Mouse (Mus musculus) stomach, embryonic 16.5 days (tissue): Measurements from ENCODE around the gene Fam43a. TPM values are rescaled to one million over a fixed set of nuclear protein-coding genes. Genes with fewer than 3 reads are reported as not detected.
A peak's percentile ranks its signal among the peaks of the same experiment; 100 is the strongest.

Experiments used
- ATAC-seq: fragments of 200-750 bp; cut with Nextera tagmentation; 2 replicates; pipeline ENCODE4 v1.8.0; 2017; ENCODE audit warnings: moderate number of reproducible peaks, moderate TSS enrichment; ENCODE audit not compliant: insufficient read depth, low FRiP score
- H3K27ac ChIP-seq: fragments of 300-500 bp; sonication (generic); 2 replicates; pipeline ENCODE4 v1.5.1; 2014; ENCODE audit warnings: low read length
- H3K27me3 ChIP-seq: fragments of 300-500 bp; sonication (generic); 2 replicates; pipeline ENCODE4 v1.6.1; 2014; ENCODE audit warnings: low read length, control low read depth, mixed read lengths; ENCODE audit not compliant: control insufficient read depth, insufficient read depth
- H3K36me3 ChIP-seq: fragments of 300-500 bp; sonication (generic); 2 replicates; pipeline ENCODE4 v1.6.1; 2014; ENCODE audit warnings: low read length; ENCODE audit not compliant: control insufficient read depth, insufficient read depth
- H3K4me1 ChIP-seq: fragments of 300-500 bp; sonication (generic); 2 replicates; pipeline ENCODE4 v1.6.1; 2014; ENCODE audit warnings: low read length, control low read depth, mixed read lengths; ENCODE audit not compliant: control insufficient read depth, insufficient read depth
- H3K4me2 ChIP-seq: fragments of 300-500 bp; sonication (generic); 2 replicates; pipeline ENCODE4 v1.6.1; 2014; ENCODE audit warnings: low read depth, low read length, mixed read lengths
- H3K4me3 ChIP-seq: fragments of 300-500 bp; sonication (generic); replicated peaks from 2 replicates; pipeline ENCODE4 v1.5.1; 2014; ENCODE audit warnings: mild to moderate bottlenecking, low read length
- H3K9ac ChIP-seq: fragments of 300-500 bp; sonication (generic); 2 replicates; pipeline ENCODE4 v1.6.1; 2014; ENCODE audit warnings: low read length
- H3K9me3 ChIP-seq: fragments of 300-500 bp; sonication (generic); replicated peaks from 2 replicates; pipeline ENCODE4 v1.6.1; 2016; ENCODE audit warnings: low read length, control low read depth; ENCODE audit not compliant: control insufficient read depth
- WGBS: fragments of 180-500 bp; shearing (Covaris S2); extraction: QIAGEN DNeasy Blood & Tissue Kit; methylation state at CpG from one replicate; pipeline ENCODE4 v1.1.7; 2014; 5-methylcytosine and 5-hydroxymethylcytosine counted together
- polyA plus RNA-seq: library from polyadenylated mRNA; unstranded; fragments of >200 nt; fragmentation: Nextera tagmentation; extraction: Ambion mirVana; gene quantifications from 2 replicates; pipeline ENCODE4 v1.2.1, GENCODE M21; 2015

The Fam43a gene
- polyA plus RNA-seq, 1 experiment from 2014 or later = 16.7 TPM

DNA sequence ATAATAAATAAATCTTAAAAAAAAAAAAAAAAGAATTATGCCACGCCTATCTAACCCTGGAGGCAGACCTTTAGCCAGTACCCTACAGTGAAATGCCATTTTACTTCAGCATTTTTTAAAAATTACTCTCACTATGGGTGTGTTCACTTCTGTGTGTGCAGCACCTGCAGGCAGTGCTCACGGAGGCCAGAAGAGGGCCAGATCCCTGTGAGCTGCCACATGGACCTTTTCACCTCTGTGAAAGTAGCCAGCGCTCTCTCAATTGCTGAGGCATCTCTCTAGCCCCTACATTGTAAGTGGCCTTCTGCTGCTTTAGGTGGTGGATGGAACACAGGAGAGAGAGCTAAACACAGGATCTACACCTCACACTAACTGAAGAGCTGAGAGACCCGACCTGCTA lies 29.4 kb upstream of the Fam43a start:
- no peaks in the 10 kb centered on the region for H3K27me3 ChIP-seq
- H3K36me3 ChIP-seq = peaks cover 48% of the 10 kb centered on the region
- 91% methylated on average over 4 of the region's 4 CpGs for WGBS
- H3K4me1 ChIP-seq = no peaks in the 10 kb centered on the region
- ATAC-seq = no peak
- H3K4me2 ChIP-seq = no peak overlapping the region
- no peak overlapping the region for H3K9ac ChIP-seq
- H3K9me3 ChIP-seq = no peaks in the 10 kb centered on the region
- no peak overlapping the region for H3K27ac ChIP-seq
- H3K4me3 ChIP-seq = no peak overlapping the region

DNA sequence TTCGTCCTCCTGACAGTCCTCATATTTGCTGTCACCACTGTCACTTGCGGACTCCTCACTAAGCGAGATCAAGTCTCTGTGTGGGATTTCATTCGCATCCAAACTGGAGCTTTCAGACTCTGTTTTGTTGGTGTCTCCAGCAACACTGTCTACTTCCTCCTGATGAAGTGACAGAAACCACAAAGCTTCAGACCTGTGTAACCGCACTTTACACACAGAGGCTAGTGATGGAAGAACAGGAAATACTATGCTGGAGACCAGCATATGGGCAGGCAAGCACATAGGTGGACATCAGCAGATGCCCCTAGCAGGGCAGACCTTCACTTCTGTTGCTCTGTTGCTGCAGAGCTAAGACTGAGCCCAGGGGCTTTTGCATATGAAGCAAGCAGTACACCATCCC lies 28.1 kb upstream of the Fam43a start:
- 96% methylated on average over 5 of the region's 5 CpGs for WGBS
- no peaks in the 10 kb centered on the region for H3K4me1 ChIP-seq

DNA sequence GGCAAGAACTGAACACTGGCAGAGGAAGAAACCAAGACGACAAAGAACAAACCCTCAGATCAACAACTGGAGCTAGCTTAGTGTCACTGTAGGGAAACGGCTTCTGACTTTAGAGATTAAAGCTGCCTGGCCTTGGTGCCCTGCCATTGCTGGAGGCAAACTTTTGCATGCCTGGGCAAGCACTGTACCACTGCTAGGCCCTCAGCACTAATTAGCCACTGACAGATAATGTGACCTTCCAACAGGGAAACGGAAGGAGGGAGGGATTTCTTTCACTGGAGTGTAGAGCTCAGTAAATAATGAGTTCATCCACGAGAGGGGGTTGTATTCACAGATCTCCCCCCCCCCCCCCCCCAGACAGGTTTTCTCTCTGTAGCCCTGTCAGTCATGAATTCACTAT lies 27.3 kb upstream of the Fam43a start:
- H3K4me3 ChIP-seq = no peak overlapping the region
- 54% methylated on average over 4 of the region's 4 CpGs for WGBS
- no peaks in the 10 kb centered on the region for H3K4me1 ChIP-seq
- no peak for ATAC-seq
- no peak overlapping the region for H3K27ac ChIP-seq
- H3K9me3 ChIP-seq = no peaks in the 10 kb centered on the region
- H3K27me3 ChIP-seq = no peaks in the 10 kb centered on the region
- no peak overlapping the region for H3K9ac ChIP-seq
- peaks cover 42% of the 10 kb centered on the region for H3K36me3 ChIP-seq
- H3K4me2 ChIP-seq = no peak overlapping the region

More for the DNA sequence above, 28.1 kb upstream of the Fam43a start:
- H3K27me3 ChIP-seq = no peaks in the 10 kb centered on the region
- no peak overlapping the region for H3K27ac ChIP-seq
- no peak overlapping the region for H3K4me3 ChIP-seq
- no peak overlapping the region for H3K4me2 ChIP-seq
- no peak for ATAC-seq
- H3K9ac ChIP-seq = no peak overlapping the region
- no peaks in the 10 kb centered on the region for H3K9me3 ChIP-seq
- H3K36me3 ChIP-seq = peaks cover 48% of the 10 kb centered on the region

DNA sequence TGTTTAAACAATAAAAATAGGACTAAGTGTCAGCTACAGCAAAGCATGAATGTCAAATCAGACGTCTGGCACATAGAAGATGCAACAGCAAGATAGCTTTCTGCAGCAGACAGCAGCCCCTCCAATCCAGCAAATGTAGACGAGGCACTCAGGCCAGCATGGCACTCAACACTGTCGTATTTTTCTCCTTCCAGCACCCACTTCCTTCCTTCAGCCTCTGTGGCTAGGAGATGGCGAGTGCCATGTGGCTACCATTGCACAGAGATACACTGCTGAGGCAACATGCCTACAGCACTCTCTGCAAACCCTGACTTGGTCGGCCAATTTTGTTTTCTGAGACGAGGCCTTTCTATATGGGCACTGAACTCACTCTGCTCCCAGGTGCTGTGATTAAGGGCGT lies 23.7 kb upstream of the Fam43a start:
- Histone ChIP-seq H3K9me3 (no peaks in the 10 kb centered on the region), H3K36me3 (peaks cover 27% of the 10 kb centered on the region), H3K4me2 (no peak overlapping the region), H3K4me3 (no peak overlapping the region), H3K27ac (no peak overlapping the region), H3K4me1 (no peaks in the 10 kb centered on the region), H3K27me3 (no peaks in the 10 kb centered on the region), H3K9ac (no peak overlapping the region)
- 88% methylated on average over 7 of the region's 7 CpGs for WGBS
- no peak for ATAC-seq

DNA sequence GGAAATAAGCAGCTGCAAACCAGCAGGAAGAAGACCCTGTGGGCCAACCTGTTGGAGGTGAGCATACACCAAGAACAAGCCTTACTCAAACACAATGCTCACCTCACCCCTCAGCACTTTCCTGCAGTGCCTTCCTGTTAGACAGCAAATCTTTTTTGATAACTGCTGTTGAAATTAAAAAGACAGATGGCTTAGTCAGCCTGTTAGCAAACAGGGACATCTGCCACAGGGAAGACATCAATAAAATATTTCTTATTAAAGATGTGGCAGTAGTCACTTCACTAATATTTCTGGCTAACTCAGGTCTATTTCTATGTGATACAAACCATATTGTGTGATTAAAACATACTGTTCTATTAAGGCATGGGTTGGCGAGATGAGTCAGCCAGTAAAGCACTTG lies 23.1 kb upstream of the Fam43a start:
- H3K4me1 ChIP-seq = no peaks in the 10 kb centered on the region
- H3K4me3 ChIP-seq = no peak overlapping the region
- H3K27ac ChIP-seq = no peak overlapping the region
- no peak overlapping the region for H3K4me2 ChIP-seq
- H3K9me3 ChIP-seq = no peaks in the 10 kb centered on the region
- peaks cover 25% of the 10 kb centered on the region for H3K36me3 ChIP-seq
- no peak overlapping the region for H3K9ac ChIP-seq
- H3K27me3 ChIP-seq = no peaks in the 10 kb centered on the region
- ATAC-seq = no peak
- WGBS = 78% methylated on average over 1 of the region's 1 CpGs

DNA sequence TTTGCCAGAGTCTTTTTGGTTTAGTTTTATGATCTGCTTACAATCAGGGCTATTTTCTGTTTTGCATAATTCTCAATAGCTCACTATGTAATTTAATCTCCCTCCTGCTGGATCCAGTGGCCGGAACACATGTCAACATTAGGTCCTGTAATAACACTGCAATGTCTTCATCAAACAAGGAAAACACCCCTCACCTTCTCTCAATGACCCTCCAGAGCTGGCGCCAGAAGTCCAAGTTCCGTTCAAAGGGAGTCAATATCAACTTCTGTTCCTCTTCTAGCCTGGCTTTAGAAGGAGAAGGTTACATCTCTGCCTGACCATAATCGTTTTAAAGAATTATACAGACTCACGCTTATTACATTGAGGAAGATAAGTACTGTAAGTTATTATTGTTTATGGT lies 18.8 kb upstream of the Fam43a start:
- H3K9ac ChIP-seq = no peak overlapping the region
- no peaks in the 10 kb centered on the region for H3K27me3 ChIP-seq
- WGBS = 90% methylated on average over 5 of the region's 5 CpGs
- no peaks in the 10 kb centered on the region for H3K4me1 ChIP-seq
- H3K27ac ChIP-seq = no peak overlapping the region
- H3K4me3 ChIP-seq = no peak overlapping the region
- H3K4me2 ChIP-seq = no peak overlapping the region
- no peaks in the 10 kb centered on the region for H3K9me3 ChIP-seq
- ATAC-seq = no peak
- peaks cover 29% of the 10 kb centered on the region for H3K36me3 ChIP-seq

DNA sequence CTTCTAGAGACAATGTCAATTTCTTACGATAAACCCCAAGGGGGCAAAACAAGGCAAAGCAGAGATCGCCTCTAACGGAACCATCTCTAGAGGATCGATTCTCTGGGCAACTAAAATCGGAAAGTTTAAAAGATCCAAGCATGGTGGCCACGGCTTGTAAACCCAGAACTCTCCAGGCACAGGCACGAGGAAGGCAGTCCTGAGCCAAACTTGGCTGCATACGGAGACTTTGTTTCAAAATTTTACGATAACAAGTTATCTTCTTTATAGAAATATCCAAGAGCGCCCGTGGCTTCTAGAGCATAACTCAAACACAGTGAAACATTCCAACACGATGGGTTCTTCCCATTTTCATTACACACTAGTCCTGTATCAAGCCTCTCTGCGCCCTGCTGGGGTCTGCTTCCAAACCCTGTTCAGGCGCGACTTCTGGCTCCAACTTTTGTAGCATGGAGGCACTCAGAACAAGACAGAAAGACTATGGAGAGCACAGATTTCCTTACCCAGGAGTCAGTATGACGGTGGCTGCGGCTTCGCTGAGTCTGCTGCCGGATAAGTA lies 12.5 kb upstream of the Fam43a start:
- Histone ChIP-seq H3K27ac (peak overlapping the region; percentile 51), H3K4me3 (peak overlapping the region; percentile 96), H3K27me3 (no peaks in the 10 kb centered on the region), H3K4me2 (peak overlapping the region; percentile 92), H3K36me3 (peaks cover 12% of the 10 kb centered on the region), H3K4me1 (0 out of 2 replicates have a peak, but pooled peaks cover 10% of the 10 kb centered on the region), H3K9ac (peak overlapping the region; percentile 90), H3K9me3 (no peaks in the 10 kb centered on the region)
- WGBS = 1% methylated on average over 19 of the region's 19 CpGs
- ATAC-seq = no peak

DNA sequence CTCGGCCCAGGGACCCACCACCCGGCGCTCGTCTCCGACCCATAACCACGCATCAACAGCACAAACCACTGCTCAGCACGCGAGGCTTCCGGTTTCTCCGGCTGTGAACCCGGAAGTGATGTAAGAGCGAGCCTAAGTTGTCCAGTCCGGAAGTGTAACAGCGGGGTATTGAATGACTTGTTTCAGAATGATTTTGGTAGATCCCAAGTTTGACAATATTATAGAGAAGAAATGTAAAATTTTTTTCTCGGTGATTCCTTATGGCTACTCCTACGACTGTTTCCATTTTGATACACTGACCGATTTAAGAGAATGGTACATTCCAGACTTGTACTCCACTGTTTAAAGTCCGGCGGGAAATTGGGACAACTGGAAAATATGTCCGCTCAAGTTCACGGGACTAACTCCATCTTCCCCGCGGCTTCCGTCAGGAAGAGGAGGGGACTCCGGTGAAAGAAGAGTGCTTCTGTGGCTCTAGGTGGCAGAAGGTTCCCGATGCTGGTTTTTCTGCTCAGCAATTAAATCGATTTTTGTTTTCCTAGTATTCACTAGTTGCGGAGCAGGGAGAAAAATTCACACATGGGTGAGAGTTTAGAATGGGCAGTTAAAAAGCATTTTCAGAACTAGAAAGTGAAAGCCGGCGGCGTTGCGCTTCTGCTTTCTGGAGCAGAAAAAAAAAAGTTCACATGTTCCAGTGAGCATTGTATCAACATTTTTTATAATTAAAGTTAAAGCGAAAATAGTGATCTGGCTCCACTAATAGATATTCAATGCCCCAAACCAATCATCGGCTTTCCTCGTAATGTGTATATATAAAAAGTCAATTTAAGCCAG lies 11.8 kb upstream of the Fam43a start, which contains the start of gene Lsg1:
Gene Lsg1, minus strand, starts transcription at position 99 of the 834 bp plus-strand sequence.
- no peaks in the 10 kb centered on the region for H3K9me3 ChIP-seq
- H3K27ac ChIP-seq = peak within 1 kb of the TSS; percentile 65
- peak within 1 kb of the TSS; percentile 92 for H3K4me2 ChIP-seq
- peak within 1 kb of the TSS; percentile 96 for H3K4me3 ChIP-seq
- H3K4me1 ChIP-seq = 0 out of 2 replicates have a peak, but pooled peaks cover 10% of the 10 kb centered on the region
- H3K27me3 ChIP-seq = no peaks in the 10 kb centered on the region
- peak; percentile 93 for ATAC-seq
- peaks cover 10% of the 10 kb centered on the region for H3K36me3 ChIP-seq
- WGBS = 2% methylated on average over 35 of the region's 35 CpGs
- peak within 1 kb of the TSS; percentile 90 for H3K9ac ChIP-seq
